Mouse (Mus musculus) bone marrow, adult 2 months (tissue): ENCODE results near the gene Bhmt2.

Experiments
- CTCF ChIP-seq: fragments of 200-500 bp; IDR thresholded peaks from 2 replicates; pipeline ENCODE4 v1.5.1; 2011; ENCODE audit warnings: low read length, control low read depth; ENCODE audit not compliant: control insufficient read depth, insufficient read depth
- POLR2A ChIP-seq: fragments of 200-500 bp; IDR thresholded peaks from 2 replicates; pipeline ENCODE4 v1.6.1; 2011; ENCODE audit warnings: low read depth, mild to moderate bottlenecking, control low read depth, low read length, borderline replicate concordance; ENCODE audit not compliant: control insufficient read depth

DNA sequence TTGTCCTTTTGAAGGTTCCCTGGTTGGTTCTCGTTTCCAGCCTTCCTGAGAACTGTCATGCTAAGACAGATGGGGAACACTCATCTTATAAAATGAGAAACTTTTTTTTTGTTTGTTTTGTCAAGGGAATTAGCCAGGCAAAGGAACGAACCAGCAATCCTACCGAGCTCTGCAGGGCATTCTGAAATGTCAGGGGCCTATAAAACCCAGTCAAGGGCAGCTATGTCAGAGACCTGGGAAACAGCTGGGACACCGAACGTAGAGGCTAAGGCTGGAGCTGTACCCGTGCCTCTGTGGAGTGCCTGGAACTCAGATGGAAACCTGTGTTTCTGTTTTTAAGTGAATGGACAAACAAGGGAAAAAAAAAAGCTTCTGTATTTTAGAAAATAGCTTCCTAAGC, 45.2 kb downstream of the Bhmt2 start:
- TF ChIP-seq POLR2A (no peak), CTCF (no peak)
